Mouse (Mus musculus) stomach, postnatal 0 days (tissue): ENCODE measurements around the gene Cplx1.

Source experiments
- CTCF ChIP-seq: IDR thresholded peaks from 2 replicates; pipeline ENCODE4 v1.5.1; 2016; ENCODE audit warnings: antibody characterized with exemption, low read depth, mild to moderate bottlenecking, moderate library complexity
- EP300 ChIP-seq: optimal IDR thresholded peaks from 2 replicates; pipeline ENCODE3; 2016; ENCODE audit warnings: antibody characterized with exemption

- TF ChIP-seq CTCF (no peak), EP300 (no peak)
These were observed 48.3 kb downstream of the Cplx1 start for GRCm38 (mm10) chr5:108501573-108501972.
